Mouse (Mus musculus): ENCODE measurements around the gene Rnd1. TPM values are rescaled to one million over a fixed set of nuclear protein-coding genes. Genes with fewer than 3 reads are reported as not detected.

Gene Rnd1
- polyA plus RNA-seq, 1 experiment from 2014 or later = 13.2 TPM

- Histone ChIP-seq H3K9ac (peak overlapping the region; percentile 95), H3K9me3 (no peaks in the 10 kb centered on the region), H3K27me3 (replicated peaks) (0 out of 2 replicates have a peak, but pooled peaks cover 3% of the 10 kb centered on the region), H3K4me3 (peak overlapping the region; percentile 95), H3K4me2 (peak overlapping the region; percentile 80), H3K27ac (peak overlapping the region; percentile 99), H3K36me3 (replicated peaks) (0 out of 2 replicates have a peak, but pooled peaks cover 2% of the 10 kb centered on the region), H3K4me1 (peaks cover 71% of the 10 kb centered on the region)
- no peak for ATAC-seq (replicated peaks)
- 1% methylated on average over 4 of the region's 4 CpGs for WGBS
Measured at GRCm38 (mm10) chr15:98632921-98633320, 44.3 kb downstream of the Rnd1 start.

GRCm38 (mm10) chr15:98632107-98632744 is 45.0 kb downstream of the Rnd1 start:
- WGBS = under 1% methylated on average over 25 of the region's 25 CpGs
- peak overlapping the region; percentile 80 for H3K4me2 ChIP-seq
- H3K9ac ChIP-seq = peak overlapping the region; percentile 95
- H3K9me3 ChIP-seq = no peaks in the 10 kb centered on the region
- peak; percentile 51 for ATAC-seq (replicated peaks)
- H3K27ac ChIP-seq = peak overlapping the region; percentile 99
- 0 out of 2 replicates have a peak, but pooled peaks cover 3% of the 10 kb centered on the region for H3K27me3 ChIP-seq (replicated peaks)
- peak overlapping the region; percentile 95 for H3K4me3 ChIP-seq
- peaks cover 66% of the 10 kb centered on the region for H3K4me1 ChIP-seq
- H3K36me3 ChIP-seq (replicated peaks) = 0 out of 2 replicates have a peak, but pooled peaks cover 1% of the 10 kb centered on the region

- peak overlapping the region; percentile 95; the same call in 1 of the 2 replicates for H3K9ac ChIP-seq
- no peaks in the 10 kb centered on the region for H3K36me3 ChIP-seq (replicated peaks)
- H3K27ac ChIP-seq = peak overlapping the region; percentile 99
- H3K4me1 ChIP-seq = peaks cover 58% of the 10 kb centered on the region
- H3K4me3 ChIP-seq = peak overlapping the region; percentile 95
- no peaks in the 10 kb centered on the region for H3K9me3 ChIP-seq
- ATAC-seq (replicated peaks) = peak; percentile 9; the same call in 1 of the 2 replicates
- WGBS = 0% methylated on average over 18 of the region's 18 CpGs
- H3K4me2 ChIP-seq = peak overlapping the region; percentile 80
- 0 out of 2 replicates have a peak, but pooled peaks cover 3% of the 10 kb centered on the region for H3K27me3 ChIP-seq (replicated peaks)
Measured at GRCm38 (mm10) chr15:98631493-98631892, 45.8 kb downstream of the Rnd1 start.

GRCm38 (mm10) chr15:98630540-98630939 is 46.7 kb downstream of the Rnd1 start, which contains the start of gene Cacnb3:
Cacnb3 (plus strand) TSS chr15:98630840.
- Histone ChIP-seq H3K4me1 (peaks cover 49% of the 10 kb centered on the region), H3K27ac (peak within 1 kb of the TSS; percentile 99), H3K4me3 (peak within 1 kb of the TSS; percentile 95), H3K9ac (peak within 1 kb of the TSS; percentile 95; the same call in 1 of the 2 replicates), H3K9me3 (no peaks in the 10 kb centered on the region), H3K27me3 (replicated peaks) (0 out of 2 replicates have a peak, but pooled peaks cover 3% of the 10 kb centered on the region), H3K36me3 (replicated peaks) (no peaks in the 10 kb centered on the region), H3K4me2 (peak within 1 kb of the TSS; percentile 80)
- WGBS = 48% methylated on average over 4 of the region's 4 CpGs
- no peak for ATAC-seq (replicated peaks)

- no peak overlapping the region for H3K9ac ChIP-seq
- 60% methylated on average over 6 of the region's 6 CpGs for WGBS
Measured at GRCm38 (mm10) chr15:98629464-98629863, 47.8 kb downstream of the Rnd1 start.

GRCm38 (mm10) chr15:98628589-98629254 is 48.5 kb downstream of the Rnd1 start:
- H3K27me3 ChIP-seq (replicated peaks) = 0 out of 2 replicates have a peak, but pooled peaks cover 3% of the 10 kb centered on the region
- no peaks in the 10 kb centered on the region for H3K36me3 ChIP-seq (replicated peaks)
- ATAC-seq (replicated peaks) = 0 out of 2 replicates have a peak, but pooled peaks have one; percentile 32
- peaks cover 41% of the 10 kb centered on the region for H3K4me1 ChIP-seq
- H3K9ac ChIP-seq = peak overlapping the region; percentile 25; the same call in 1 of the 2 replicates
- 8% methylated on average over 20 of the region's 20 CpGs for WGBS
- peak overlapping the region; percentile 62 for H3K27ac ChIP-seq
- peak overlapping the region; percentile 43 for H3K4me2 ChIP-seq
- peak overlapping the region; percentile 7 for H3K4me3 ChIP-seq
- no peaks in the 10 kb centered on the region for H3K9me3 ChIP-seq

More at GRCm38 (mm10) chr15:98629464-98629863, 47.8 kb downstream of the Rnd1 start:
- H3K4me3 ChIP-seq = no peak overlapping the region
- H3K27me3 ChIP-seq (replicated peaks) = 0 out of 2 replicates have a peak, but pooled peaks cover 3% of the 10 kb centered on the region
- no peaks in the 10 kb centered on the region for H3K9me3 ChIP-seq
- ATAC-seq (replicated peaks) = no peak
- no peak overlapping the region for H3K4me2 ChIP-seq
- H3K36me3 ChIP-seq (replicated peaks) = no peaks in the 10 kb centered on the region
- H3K4me1 ChIP-seq = peaks cover 45% of the 10 kb centered on the region
- H3K27ac ChIP-seq = peak overlapping the region; percentile 62; the same call in 1 of the 2 replicates

- Histone ChIP-seq H3K4me2 (no peak overlapping the region), H3K4me1 (peaks cover 26% of the 10 kb centered on the region), H3K9ac (no peak overlapping the region), H3K4me3 (no peak overlapping the region), H3K27ac (no peak overlapping the region), H3K36me3 (replicated peaks) (no peaks in the 10 kb centered on the region), H3K9me3 (no peaks in the 10 kb centered on the region), H3K27me3 (replicated peaks) (0 out of 2 replicates have a peak, but pooled peaks cover 3% of the 10 kb centered on the region)
- ATAC-seq (replicated peaks) = no peak
- 76% methylated on average over 7 of the region's 7 CpGs for WGBS
Measured at GRCm38 (mm10) chr15:98626487-98627212, 50.6 kb downstream of the Rnd1 start.

GRCm38 (mm10) chr15:98626078-98626477 is 51.2 kb downstream of the Rnd1 start:
- Histone ChIP-seq H3K4me1 (peaks cover 20% of the 10 kb centered on the region), H3K27ac (no peak overlapping the region), H3K4me2 (no peak overlapping the region), H3K27me3 (replicated peaks) (0 out of 2 replicates have a peak, but pooled peaks cover under 1% of the 10 kb centered on the region), H3K4me3 (no peak overlapping the region), H3K9me3 (no peaks in the 10 kb centered on the region), H3K36me3 (replicated peaks) (no peaks in the 10 kb centered on the region), H3K9ac (no peak overlapping the region)
- WGBS = 25% methylated on average over 8 of the region's 8 CpGs
- ATAC-seq (replicated peaks) = no peak

- H3K27ac ChIP-seq = no peak overlapping the region
- 52% methylated on average over 5 of the region's 5 CpGs for WGBS
- H3K27me3 ChIP-seq (replicated peaks) = no peaks in the 10 kb centered on the region
- no peak overlapping the region for H3K4me3 ChIP-seq
- no peaks in the 10 kb centered on the region for H3K9me3 ChIP-seq
- no peak overlapping the region for H3K9ac ChIP-seq
- H3K36me3 ChIP-seq (replicated peaks) = no peaks in the 10 kb centered on the region
- no peak for ATAC-seq (replicated peaks)
- no peak overlapping the region for H3K4me2 ChIP-seq
- H3K4me1 ChIP-seq = peaks cover 6% of the 10 kb centered on the region
Measured at GRCm38 (mm10) chr15:98623361-98623821, 53.9 kb downstream of the Rnd1 start.

GRCm38 (mm10) chr15:98622721-98623120 is 54.5 kb downstream of the Rnd1 start:
- H3K27ac ChIP-seq = no peak overlapping the region
- no peak overlapping the region for H3K4me2 ChIP-seq
- no peak overlapping the region for H3K9ac ChIP-seq
- H3K4me3 ChIP-seq = no peak overlapping the region
- no peaks in the 10 kb centered on the region for H3K4me1 ChIP-seq
- H3K27me3 ChIP-seq (replicated peaks) = peaks cover 3% of the 10 kb centered on the region; the same call in 1 of the 2 replicates
- H3K36me3 ChIP-seq (replicated peaks) = no peaks in the 10 kb centered on the region
- no peaks in the 10 kb centered on the region for H3K9me3 ChIP-seq
- no peak for ATAC-seq (replicated peaks)
- whole genome bisulfite sequencing = 22% methylated on average over 6 of the region's 6 CpGs

GRCm38 (mm10) chr15:98622199-98622598 is 55.1 kb downstream of the Rnd1 start:
- Histone ChIP-seq H3K27me3 (replicated peaks) (peaks cover 3% of the 10 kb centered on the region; the same call in 1 of the 2 replicates), H3K4me3 (no peak overlapping the region), H3K4me1 (no peaks in the 10 kb centered on the region), H3K4me2 (no peak overlapping the region), H3K9me3 (no peaks in the 10 kb centered on the region), H3K27ac (no peak overlapping the region), H3K36me3 (replicated peaks) (no peaks in the 10 kb centered on the region), H3K9ac (no peak overlapping the region)
- no peak for ATAC-seq (replicated peaks)
- WGBS = 9% methylated on average over 7 of the region's 7 CpGs

Measured in midbrain, embryonic 15.5 days (tissue).